Mouse (Mus musculus) embryonic stem cell, embryonic (primary cell): ENCODE measurements at regions not wholly inside any gene's neighbourhood (a gene's known extent, or its start where the extent isn't known, plus 50 kb on each side); places are given as distances from the start of the nearest gene placed in this dataset.
"Not testable (repeated sequence)": the region's sequence is repeated elsewhere in the genome, so short reads cannot be mapped to it uniquely, and the experiment has no call there.

ENCODE experiments used
- CTCF ChIA-PET, 4 experiments: fragments of 300-600 bp in 2 of 4; fragments of 350-600 bp in 2 of 4; sonication (Branson Sonifier 250); formaldehyde crosslinking; loops; one replicate each; lab custom pipeline; 2022; ENCODE audit warnings: inconsistent platforms in 2 of 4; lab: Charles Lee
- POLR2A ChIA-PET, 4 experiments: fragments of 300-600 bp in 2 of 4; fragments of 350-600 bp in 2 of 4; sonication (Branson Sonifier 250); formaldehyde crosslinking; loops; one replicate each; lab custom pipeline; 2022; ENCODE audit warnings: antibody characterized with exemption in 4 of 4, inconsistent platforms in 1 of 4; lab: Charles Lee

DNA sequence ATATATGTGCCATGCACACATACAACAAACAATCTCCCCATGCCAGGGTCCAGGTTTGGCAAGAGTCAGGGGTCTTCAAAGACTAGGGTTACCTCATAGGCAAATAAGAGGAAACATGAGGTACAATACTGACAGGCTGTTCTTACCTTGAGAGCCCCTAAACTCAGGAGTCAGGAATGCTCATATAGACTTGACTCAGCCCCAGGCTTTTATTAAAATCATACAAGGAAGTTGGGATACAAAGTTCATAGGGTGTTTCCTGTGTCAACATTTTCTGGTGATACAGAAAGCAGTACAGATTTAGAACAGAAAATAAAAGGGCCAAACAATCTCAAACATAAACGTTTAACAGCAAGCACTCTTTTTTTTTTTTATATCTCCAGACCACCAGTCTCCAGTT, 2102.4 kb upstream of the Aga start:
- POLR2A ChIA-PET = no interaction called here
- CTCF ChIA-PET = no interaction called here

GRCm38 (mm10) chr8:51428443-51428842, 2083.1 kb upstream of the Aga start:
- POLR2A ChIA-PET = interaction anchor here in 1 of 4 experiments (0.6 kb wide), 1 partner anchor 75 kb away, joined by 4 read pairs; no protein-coding TSS in a partner anchor
- CTCF ChIA-PET = no interaction called here

DNA sequence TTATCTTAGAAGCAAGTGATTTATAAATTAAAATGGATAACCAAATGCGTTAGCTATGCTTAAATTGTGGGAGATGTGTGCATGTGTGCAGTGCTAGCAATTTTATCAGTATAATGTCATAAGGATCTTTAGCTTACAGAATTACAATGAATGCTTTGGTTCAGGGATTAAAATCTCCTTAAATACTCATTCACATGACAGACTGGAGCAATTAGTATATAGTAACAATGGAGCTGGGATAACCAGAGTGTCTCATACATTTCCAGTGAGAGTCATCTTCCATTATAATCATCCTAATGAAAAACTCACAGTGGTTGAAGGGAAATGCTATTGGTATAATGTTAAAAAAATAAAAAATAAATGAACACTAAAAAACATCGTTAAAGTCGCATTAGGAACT, 2082.7 kb upstream of the Aga start:
- CTCF ChIA-PET = no interaction called here
- POLR2A ChIA-PET = interaction anchor here in 1 of 4 experiments (0.6 kb wide), 1 partner anchor 75 kb away, joined by 4 read pairs; no protein-coding TSS in a partner anchor

DNA sequence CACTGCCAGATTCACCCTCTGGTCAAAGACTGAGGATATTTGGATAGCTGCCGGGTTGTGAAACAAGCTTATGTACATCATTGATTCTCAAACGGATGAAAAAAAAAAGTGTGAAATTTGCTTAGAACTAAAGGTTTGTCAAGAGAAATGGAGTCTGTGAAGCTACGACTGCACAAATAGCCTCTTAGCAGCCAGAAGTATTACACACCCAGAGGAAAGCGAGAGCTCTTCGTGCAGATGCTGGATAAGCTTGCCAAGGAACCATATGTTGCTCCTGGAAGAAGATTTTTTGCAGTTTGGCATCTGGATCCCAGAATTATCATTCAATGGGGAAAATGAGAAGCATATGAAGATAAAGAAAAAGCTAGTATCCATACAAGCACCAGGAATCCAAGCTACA, 2063.9 kb upstream of the Aga start:
- ChIA-PET POLR2A (no interaction called here), CTCF (no interaction called here)

GRCm38 (mm10) chr8:51448600-51448999, 2062.9 kb upstream of the Aga start:
- POLR2A ChIA-PET = no interaction called here
- CTCF ChIA-PET = no interaction called here

DNA sequence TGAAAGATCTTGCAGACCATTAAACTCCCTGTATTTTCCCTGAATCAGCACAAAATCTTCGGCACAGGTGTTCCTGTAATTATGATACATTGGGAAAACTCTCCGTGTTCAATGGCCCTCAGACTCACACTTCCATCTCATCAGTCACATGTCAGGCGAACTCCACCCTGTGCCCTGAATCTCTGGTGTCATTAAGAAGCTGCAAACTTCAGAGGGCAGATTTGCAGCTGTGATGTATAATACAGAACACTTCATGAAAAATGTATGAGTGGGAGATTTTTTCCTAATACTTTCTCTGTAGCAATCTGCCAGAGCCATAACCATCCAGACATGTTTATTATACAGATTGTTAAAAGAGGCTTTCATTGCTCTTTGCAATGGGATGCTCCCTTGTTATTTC, 2032.1 kb upstream of the Aga start:
- POLR2A ChIA-PET = no interaction called here
- CTCF ChIA-PET = no interaction called here

- POLR2A ChIA-PET = no interaction called here
- CTCF ChIA-PET = no interaction called here
Measured at GRCm38 (mm10) chr8:51502567-51502966, 2009.0 kb upstream of the Aga start.

DNA sequence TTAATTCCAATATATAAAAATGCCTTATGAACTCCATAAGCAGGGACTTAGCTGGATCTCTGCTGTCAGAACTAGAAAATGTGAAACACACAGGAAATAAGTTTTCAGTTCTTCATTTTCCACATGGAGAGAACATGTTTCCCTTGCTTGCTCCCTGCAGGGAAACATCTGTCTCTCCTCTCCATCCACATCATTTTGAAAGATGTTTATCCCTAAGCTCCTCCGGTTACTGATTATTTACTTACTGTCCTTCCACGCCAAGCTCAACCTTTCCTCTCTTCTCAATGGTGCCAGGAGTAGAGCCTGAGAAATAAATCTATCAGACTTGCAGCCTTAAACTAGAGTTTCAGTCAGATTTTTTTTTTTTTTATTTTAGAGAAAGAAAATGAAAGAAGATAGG, 1988.4 kb upstream of the Aga start:
- CTCF ChIA-PET = no interaction called here
- POLR2A ChIA-PET = no interaction called here

- POLR2A ChIA-PET, CTCF ChIA-PET: not testable (repeated sequence)
Measured at GRCm38 (mm10) chr8:51553118-51553517, 1958.4 kb upstream of the Aga start.
